Mouse (Mus musculus): Measurements from ENCODE around the gene Naa30.
A peak's percentile ranks its signal among the peaks of the same experiment; 100 is the strongest.
"Not testable (repeated sequence)": the region's sequence is repeated elsewhere in the genome, so short reads cannot be mapped to it uniquely, and the experiment has no call there.

Gene Naa30

DNA sequence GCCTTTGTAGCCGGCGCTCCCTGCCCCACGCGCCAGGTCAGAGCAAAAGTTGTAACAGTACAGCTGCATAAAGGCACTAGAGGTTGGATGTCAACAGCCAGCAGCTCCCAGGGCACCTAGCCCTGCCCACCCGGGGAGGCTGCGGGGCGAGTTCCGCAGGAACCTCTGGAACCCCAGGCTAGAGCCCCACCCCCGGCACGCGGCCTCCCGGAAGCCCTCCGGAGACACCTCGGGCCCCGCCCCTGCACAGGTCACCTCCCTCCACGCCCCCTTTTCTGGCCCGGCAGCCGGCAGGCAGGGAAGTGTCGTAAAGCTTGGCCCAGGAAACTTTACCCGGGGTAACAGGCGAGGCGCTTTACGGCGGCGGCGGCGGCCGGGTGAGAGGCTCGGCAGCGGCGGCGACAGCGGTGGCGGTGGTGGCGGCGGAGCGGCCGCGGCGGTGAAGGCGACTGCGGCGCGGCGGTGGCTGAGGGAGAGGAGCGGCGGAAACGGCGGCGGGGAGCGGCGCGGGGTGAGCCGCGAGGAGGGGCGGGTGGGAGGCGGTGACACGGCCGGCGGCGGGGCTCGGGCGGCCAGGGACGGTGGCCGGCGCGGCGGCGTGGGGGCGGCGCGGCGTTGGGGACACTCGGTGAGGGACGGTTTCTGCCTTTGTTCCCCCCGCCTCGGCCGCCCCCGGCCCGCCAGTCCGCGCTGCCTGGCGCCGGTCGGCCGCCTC, at the start of gene Naa30:
TSS of gene Naa30 (plus strand) at position 360 of the 715 bp plus-strand sequence.
- peak; percentile 93 for DNase-seq (ENCODE audit: low read depth, low spot score)

DNA sequence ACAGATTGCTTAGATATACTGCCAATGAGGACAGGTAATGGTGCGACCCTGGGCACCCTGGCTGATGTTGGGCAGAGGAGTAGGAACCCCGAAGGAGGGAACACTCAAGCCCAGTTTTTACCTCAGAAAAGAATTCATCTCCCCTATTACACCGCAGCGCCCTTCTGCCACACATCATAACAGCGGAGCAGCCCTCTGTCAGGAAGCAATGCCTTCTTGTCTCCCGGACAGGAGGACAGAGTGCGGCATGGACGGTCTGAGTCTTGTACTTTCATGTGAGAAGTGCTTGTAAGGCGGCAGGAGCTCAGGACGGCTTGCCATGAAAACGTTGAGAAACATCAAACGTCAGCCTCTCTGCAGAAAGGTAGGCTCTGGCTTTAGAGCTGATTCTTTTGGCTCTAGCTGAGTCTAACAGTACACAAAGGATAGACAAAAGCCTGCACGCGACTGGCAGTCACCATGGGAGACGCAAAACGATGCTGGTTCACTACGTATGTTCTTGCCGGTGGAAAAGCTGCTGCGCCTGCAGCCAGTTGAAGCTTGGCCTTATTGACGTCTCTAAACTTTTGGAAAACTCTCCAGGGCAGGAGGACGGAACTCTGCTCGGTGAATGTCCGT, 44.8 kb upstream of the Naa30 start:
- no peak for DNase-seq (ENCODE audit: low read depth, low spot score)

GRCm38 (mm10) chr14:49128544-49129263, 43.3 kb upstream of the Naa30 start:
- no peak for DNase-seq (ENCODE audit: low read depth, low spot score)

DNA sequence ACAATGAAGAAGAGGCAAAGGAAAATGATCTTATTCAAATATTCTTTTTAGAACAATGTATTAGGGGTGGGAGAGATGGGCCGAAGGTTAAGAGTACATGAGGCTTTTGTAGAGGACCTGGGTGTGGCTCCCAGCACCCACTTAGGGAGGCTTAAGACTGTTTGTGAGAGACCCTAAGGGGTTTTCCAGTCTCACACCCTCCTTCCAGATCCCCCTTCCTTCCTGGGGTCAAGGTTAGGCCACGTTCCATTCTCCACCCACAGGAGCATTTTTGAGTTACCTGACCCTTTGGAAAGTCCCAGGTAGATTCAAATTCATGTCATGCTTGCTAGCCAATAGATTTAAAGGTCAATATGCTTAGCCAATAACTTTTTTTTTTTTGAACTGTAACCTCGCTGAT, 39.6 kb upstream of the Naa30 start:
- no peak for DNase-seq (ENCODE audit: low read depth, low spot score)

DNA sequence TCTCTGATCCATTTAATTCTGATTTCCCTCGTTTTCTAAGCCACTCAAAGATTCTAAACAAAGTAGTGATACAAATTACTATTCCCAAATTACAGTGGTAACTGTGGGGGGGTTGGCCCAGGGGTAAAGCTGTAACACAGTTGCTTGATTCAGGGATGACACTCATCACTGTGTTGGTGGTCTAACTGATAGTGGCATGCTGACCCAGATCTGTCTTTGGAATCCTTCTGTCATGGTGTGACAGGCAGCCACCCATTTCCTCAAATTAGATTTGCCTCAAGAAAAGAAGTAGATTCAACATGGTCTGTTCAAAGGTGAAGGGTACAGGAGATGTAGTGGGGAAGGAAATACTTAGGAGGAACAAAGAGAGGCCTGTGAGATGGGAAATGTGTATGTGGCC, 33.9 kb upstream of the Naa30 start:
- DNase-seq (ENCODE audit: low read depth, low spot score), result no peak

DNA sequence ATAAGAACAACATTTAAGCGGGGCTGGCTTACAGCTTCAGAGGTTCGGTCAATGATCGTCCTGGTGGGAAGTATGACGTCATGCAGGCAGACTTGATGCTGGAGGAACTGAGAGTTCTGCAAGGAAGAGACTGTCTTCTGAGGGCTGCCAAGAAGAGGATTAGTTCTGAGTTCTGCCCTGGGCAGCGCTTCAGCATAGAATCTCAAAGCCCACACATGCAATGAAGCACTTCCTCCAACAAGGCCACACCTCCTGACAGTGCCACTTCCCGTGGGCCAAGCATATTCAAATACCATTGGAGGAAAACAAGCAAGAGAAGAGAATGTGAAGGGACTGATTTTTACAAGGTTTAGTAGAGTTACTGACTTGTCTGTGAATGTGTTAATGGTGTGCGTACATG, 31.3 kb upstream of the Naa30 start:
- no peak for DNase-seq (ENCODE audit: low read depth, low spot score)

- DNase-seq (ENCODE audit: low read depth, low spot score), result peak; percentile 63
Measured at GRCm38 (mm10) chr14:49153801-49154200, 18.2 kb upstream of the Naa30 start.

DNA sequence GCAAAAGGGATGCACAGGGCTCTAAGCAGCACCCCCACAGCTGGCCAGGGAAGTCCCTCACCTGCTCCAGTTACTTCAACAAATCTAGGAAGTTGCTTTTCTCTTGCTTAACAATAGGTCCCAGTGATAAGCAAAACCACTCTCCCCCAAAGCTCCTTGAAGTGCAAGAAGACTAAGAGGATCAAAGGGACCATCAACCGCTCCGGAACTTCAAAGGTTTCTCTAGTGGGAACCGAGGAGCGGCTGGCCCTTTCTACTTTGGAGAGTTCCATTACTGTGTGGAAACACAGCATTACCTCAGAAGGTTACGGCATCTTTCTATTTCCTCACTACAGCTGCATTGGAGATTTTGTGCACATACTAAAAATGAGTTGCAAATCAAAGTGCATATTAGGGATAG, 16.5 kb upstream of the Naa30 start:
- peak; percentile 57 for DNase-seq (ENCODE audit: low read depth, low spot score)

- no peak for DNase-seq (ENCODE audit: low read depth, low spot score)
Measured at GRCm38 (mm10) chr14:49158143-49158925, 13.7 kb upstream of the Naa30 start.

GRCm38 (mm10) chr14:49171286-49171685, 740 bp upstream of the Naa30 start:
- DNase-seq (ENCODE audit: low read depth, low spot score), result no peak

DNA sequence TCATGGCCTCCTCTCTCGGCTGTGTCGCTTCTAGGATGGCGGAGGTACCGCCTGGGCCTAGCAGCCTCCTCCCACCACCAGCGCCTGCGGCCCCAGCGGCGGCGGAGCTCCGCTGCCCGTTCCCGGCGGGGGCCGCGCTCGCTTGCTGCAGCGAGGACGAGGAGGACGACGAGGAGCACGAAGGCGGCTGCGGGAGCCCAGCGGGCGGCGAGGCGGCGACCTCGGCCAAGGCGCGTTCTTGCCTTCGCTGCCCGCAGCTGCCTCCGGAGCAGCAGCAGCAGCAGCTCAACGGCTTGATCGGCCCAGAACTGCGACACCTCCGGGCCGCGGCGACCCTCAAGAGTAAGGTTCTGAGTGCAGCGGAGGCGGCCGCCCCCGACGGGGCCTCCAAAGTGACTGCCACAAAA, 559 bp downstream of the Naa30 start:
- DNase-seq (ENCODE audit: low read depth, low spot score), result no peak

- no peak for DNase-seq (ENCODE audit: low read depth, low spot score)
Measured at GRCm38 (mm10) chr14:49173290-49174135, 1.5 kb downstream of the Naa30 start.

DNA sequence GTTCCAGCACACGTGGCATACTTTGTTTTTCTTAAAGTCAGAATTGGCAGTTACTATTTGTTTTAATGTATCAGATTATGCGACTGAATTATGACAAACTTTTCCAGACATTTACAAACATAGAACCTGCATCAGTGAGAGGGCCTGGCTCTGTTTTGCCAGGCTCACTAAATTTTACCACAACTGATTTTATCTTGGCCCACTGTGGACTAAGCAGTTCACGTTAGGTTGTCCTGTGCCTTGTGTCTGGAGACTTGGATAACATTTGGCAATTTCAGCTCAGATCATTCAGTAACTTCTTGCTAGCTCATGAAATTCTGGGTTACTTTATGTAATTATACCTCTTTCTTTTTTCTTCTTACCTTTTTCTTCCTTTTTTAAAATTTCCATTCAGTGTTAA, 7.7 kb downstream of the Naa30 start:
- no peak for DNase-seq (ENCODE audit: low read depth, low spot score)

DNA sequence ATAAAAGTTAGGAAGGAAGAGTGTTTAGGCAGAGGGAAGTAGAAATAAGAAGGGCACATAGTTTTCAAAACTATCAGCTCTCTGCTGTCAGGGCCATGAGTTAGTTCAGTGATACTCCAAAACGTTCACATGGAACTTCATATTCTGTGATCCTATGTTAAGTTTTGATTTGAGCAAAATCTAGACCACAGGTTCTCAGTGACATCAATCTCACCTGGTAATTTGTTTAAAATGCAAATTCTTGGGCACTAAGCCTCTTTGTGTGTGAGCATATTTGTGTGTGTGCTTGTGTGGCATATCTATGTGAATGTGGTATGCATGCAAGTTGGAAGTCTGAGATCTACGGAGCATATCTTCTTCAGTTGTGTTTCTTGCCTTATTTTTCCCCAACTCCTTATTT, 14.2 kb downstream of the Naa30 start:
- no peak for DNase-seq (ENCODE audit: low read depth, low spot score)

DNA sequence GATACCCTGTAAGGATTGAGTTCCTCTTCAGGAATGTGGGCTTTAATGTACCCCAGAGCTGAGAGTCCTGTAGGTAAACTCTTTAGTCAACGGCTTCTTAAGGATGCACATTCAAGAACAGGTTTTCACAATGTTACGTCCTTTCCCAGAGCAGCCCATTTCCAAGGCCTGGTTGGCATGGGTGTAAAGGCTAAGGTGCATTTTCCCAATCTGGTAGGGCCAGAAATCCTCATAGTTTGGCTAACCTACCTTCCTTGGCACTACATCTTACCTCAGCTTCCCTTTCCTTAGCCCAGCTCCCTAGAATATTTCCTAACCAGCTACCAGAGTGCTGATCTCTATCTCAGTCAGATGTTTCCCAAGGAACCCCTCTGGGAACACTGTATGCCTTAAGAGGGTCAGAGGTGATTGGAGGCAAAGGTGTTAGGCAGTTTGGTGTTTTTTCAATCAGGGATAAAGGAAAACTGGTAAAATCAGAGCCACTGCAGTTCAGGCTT, 25.1 kb downstream of the Naa30 start:
- no peak for DNase-seq (ENCODE audit: low read depth, low spot score)

GRCm38 (mm10) chr14:49201073-49201778, 29.2 kb downstream of the Naa30 start:
- no peak for DNase-seq (ENCODE audit: low read depth, low spot score)

DNA sequence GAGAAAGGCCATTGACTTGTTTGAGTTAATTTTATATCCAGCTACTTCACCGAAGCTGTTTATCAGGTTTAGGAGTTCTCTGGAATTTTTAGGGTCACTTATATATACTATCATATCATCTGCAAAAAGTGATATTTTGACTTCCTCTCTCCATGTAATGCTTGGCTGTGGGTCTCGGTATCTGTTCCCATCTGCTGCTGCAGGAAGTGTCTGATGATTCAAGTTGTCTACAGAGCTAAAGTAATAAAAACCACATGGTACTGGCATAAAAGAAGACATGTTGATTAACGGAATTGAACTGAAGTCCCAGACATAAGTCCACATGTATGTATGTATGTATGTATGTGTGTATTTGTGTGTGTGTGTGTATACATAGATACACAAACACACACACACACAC, 38.2 kb downstream of the Naa30 start:
- not testable (repeated sequence) for DNase-seq (ENCODE audit: low read depth, low spot score)

GRCm38 (mm10) chr14:49218677-49219076, 46.7 kb downstream of the Naa30 start:
- DNase-seq (ENCODE audit: low read depth, low spot score), result no peak

- DNase-seq (ENCODE audit: low read depth, low spot score), result not testable (repeated sequence)
Measured at GRCm38 (mm10) chr14:49219466-49220022, 47.5 kb downstream of the Naa30 start.

- DNase-seq (ENCODE audit: low read depth, low spot score), result no peak
Measured at GRCm38 (mm10) chr14:49221771-49222170, 49.7 kb downstream of the Naa30 start.

Data from WW6 (cell line).